Mouse (Mus musculus) lung, adult 2 months (tissue): ENCODE data around the gene Cyp8b1. TPM values are rescaled to one million over a fixed set of nuclear protein-coding genes. Genes with fewer than 3 reads are reported as not detected.

Source experiments
- DNase-seq: peaks from one replicate; pipeline ENCODE4 v3.0.0; 2022
- H3K4me1 ChIP-seq: fragments of 200-500 bp; 2 replicates; pipeline ENCODE4 v1.6.1; 2011; ENCODE audit warnings: low read length; ENCODE audit not compliant: control insufficient read depth, insufficient read depth
- H3K4me3 ChIP-seq: fragments of 200-500 bp; replicated peaks from 2 replicates; pipeline ENCODE3; 2011; ENCODE audit warnings: low read depth, mild to moderate bottlenecking, control low read depth, low read length; ENCODE audit errors: extremely low read depth
- CTCF ChIP-seq: fragments of 200-500 bp; IDR thresholded peaks from 2 replicates; pipeline ENCODE4 v1.5.1; 2011; ENCODE audit warnings: mild to moderate bottlenecking, low read length, control low read depth; ENCODE audit not compliant: insufficient read depth
- POLR2A ChIP-seq: fragments of 200-500 bp; IDR thresholded peaks from 2 replicates; pipeline ENCODE4 v1.6.1; 2011; ENCODE audit warnings: low read depth, mild to moderate bottlenecking, control low read depth, low read length, borderline replicate concordance; ENCODE audit errors: extremely low read depth
- WGBS: fragments of 180-500 bp; shearing (Covaris S2); methylation state at CpG from one replicate; pipeline ENCODE4 v1.1.7; 2018; 5-methylcytosine and 5-hydroxymethylcytosine counted together
- polyA plus RNA-seq: library from polyadenylated mRNA; depleted of rRNA; stranded (reverse); fragments of >200 nt; gene quantifications from 2 replicates; pipeline ENCODE4 v1.2.3, GENCODE M21; 2012

Gene Cyp8b1
- polyA plus RNA-seq, 1 experiment = 0.90 TPM

- WGBS = 42% methylated on average over 21 of the region's 21 CpGs
- H3K4me3 ChIP-seq = peak overlapping the region; percentile 17
These were observed 21.8 kb upstream of the Cyp8b1 start for GRCm38 (mm10) chr9:121937944-121938355.

GRCm38 (mm10) chr9:121937451-121937864 lies 21.4 kb upstream of the Cyp8b1 start:
- WGBS = 37% methylated on average over 6 of the region's 6 CpGs
- Histone ChIP-seq H3K4me3 (no peak overlapping the region), H3K4me1 (no peaks in the 10 kb centered on the region)
- no peak for DNase-seq
- no peak for TF ChIP-seq CTCF
- no peak for TF ChIP-seq POLR2A

More at GRCm38 (mm10) chr9:121937944-121938355, 21.8 kb upstream of the Cyp8b1 start:
- no peak for DNase-seq
- no peaks in the 10 kb centered on the region for H3K4me1 ChIP-seq
- TF ChIP-seq POLR2A = no peak
- TF ChIP-seq CTCF = no peak

DNA sequence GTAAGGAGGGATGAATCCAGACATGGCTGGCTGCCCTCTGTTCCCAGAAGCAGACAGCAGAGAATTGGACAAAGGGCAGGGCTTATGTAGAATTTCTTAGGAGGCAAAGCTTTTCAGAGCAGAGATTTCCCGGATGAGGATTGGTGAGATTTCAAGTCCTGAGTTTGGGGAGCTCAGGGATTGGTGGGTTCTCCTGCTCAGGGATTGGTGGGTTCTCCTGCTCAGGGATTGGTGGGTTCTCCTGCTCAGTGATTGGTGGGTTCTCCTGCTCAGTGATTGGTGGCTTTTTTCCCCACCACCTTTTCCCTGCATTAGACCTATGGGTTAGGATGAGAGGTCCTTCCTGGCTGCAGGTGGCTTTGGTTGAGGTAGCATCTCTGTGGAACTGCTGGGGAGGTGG lies 20.8 kb upstream of the Cyp8b1 start:
- no peak for DNase-seq
- Histone ChIP-seq H3K4me3 (no peak overlapping the region), H3K4me1 (no peaks in the 10 kb centered on the region)
- TF ChIP-seq POLR2A (no peak), CTCF (no peak)
- WGBS = 68% methylated on average over 1 of the region's 1 CpGs

GRCm38 (mm10) chr9:121934856-121935255 lies 18.8 kb upstream of the Cyp8b1 start:
- TF ChIP-seq CTCF = no peak
- TF ChIP-seq POLR2A = no peak
- Histone ChIP-seq H3K4me3 (no peak overlapping the region), H3K4me1 (no peaks in the 10 kb centered on the region)
- no peak for DNase-seq
- 76% methylated on average over 4 of the region's 4 CpGs for WGBS

GRCm38 (mm10) chr9:121928498-121928897 lies 12.4 kb upstream of the Cyp8b1 start:
- peak; percentile 50 for DNase-seq
- no peaks in the 10 kb centered on the region for H3K4me1 ChIP-seq
- 28% methylated on average over 2 of the region's 2 CpGs for WGBS
- TF ChIP-seq CTCF (peak; percentile 96), POLR2A (no peak)
- H3K4me3 ChIP-seq = no peak overlapping the region

DNA sequence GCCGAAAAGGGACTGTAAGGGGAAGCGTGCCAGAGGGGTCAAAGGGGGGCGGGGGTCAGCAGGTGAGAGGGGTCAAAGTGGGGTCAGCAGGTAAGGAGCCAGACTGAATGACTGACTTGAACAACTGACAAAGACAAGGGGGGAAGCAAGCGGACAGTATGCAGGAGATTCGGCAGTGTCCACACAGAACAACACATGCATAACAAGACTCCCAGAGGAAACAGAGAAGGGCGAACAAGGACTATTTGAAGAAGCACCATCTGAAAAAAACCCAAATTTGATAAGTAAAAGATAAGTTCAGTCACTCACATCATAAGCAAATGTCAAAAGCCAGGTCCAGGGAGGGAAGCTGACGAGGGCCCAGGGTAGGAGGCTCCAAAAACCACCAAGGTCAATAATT lies 11.6 kb upstream of the Cyp8b1 start:
- 81% methylated on average over 7 of the region's 7 CpGs for WGBS
- H3K4me3 ChIP-seq = no peak overlapping the region
- no peaks in the 10 kb centered on the region for H3K4me1 ChIP-seq
- TF ChIP-seq CTCF = no peak
- TF ChIP-seq POLR2A = no peak
- DNase-seq = no peak

DNA sequence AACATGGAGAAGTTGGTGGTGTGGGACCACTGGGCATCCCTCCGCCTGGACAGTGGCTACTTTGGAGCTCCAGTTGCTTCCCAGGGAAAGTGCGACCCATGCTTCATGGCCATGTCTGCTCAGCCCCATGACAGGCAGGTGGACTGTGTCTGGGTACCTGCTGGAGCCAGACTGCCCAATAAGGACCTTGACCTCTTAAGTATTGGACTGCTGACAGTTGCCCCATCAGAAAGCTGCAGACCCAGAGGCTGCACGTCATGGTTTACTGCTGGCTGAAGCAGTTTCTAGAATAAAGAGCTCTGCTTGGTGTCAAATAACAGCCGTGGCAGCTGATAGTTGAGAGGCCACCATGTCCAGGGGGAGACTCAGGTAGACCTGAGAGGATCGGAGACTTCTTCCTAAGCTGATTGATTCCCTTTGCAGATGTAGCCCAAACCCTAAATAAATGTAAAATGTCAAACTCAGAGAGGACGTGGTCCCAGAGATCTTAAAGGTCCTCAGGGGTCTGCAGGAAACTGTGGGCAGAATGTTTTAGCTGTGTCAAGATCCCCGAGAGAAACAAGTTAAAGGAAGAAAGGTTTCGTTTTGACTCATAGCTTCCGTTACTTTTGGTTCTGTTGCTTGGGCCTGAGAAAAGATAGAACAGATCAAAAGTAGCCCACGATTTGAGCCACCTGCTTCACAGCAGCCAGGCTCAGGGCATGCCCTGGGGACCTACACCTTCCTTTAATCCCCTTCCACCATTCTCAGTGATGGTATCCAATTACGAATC lies 10.7 kb upstream of the Cyp8b1 start:
- 50% methylated on average over 11 of the region's 11 CpGs for WGBS
- DNase-seq = no peak
- TF ChIP-seq CTCF = no peak
- no peak for TF ChIP-seq POLR2A
- Histone ChIP-seq H3K4me1 (no peaks in the 10 kb centered on the region), H3K4me3 (no peak overlapping the region)

- no peak overlapping the region for H3K4me3 ChIP-seq
- DNase-seq = no peak
- no peaks in the 10 kb centered on the region for H3K4me1 ChIP-seq
- WGBS = 49% methylated on average over 8 of the region's 8 CpGs
- TF ChIP-seq POLR2A (no peak), CTCF (no peak)
These were observed 9.9 kb upstream of the Cyp8b1 start for GRCm38 (mm10) chr9:121925959-121926358.

DNA sequence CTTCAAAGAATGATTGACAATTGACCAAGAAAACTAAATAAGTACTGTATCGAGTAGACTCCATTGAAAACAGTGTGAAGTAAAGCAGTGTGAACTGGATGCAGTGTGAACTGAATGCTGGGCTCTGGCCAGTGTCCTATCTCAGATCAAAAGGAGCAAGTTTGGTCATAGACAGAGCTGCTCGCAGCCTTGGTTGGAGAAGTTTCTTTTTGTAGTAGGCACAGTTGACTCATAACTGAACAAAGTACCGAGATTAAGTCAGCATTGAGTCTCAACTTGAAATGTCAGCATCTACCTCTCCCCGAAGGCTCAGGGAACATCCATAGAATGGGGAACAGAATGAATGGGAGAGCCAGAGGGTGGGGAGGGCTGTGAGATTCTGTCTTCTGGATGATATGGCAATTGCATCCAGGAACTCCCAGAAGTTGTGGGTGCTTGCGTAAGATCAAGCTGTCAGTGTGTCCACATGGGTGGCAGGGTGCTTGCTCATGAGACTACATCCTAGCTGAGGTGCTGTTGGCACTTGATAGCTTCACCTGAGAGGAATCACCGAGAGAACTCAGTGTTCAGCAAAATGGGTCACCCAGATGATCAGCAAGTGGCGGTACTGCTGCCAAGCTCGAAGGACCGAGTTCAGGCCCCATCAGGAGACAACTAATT lies 8.9 kb upstream of the Cyp8b1 start:
- TF ChIP-seq CTCF (no peak), POLR2A (no peak)
- Histone ChIP-seq H3K4me1 (no peaks in the 10 kb centered on the region), H3K4me3 (no peak overlapping the region)
- DNase-seq = no peak
- WGBS = 81% methylated on average over 9 of the region's 9 CpGs

DNA sequence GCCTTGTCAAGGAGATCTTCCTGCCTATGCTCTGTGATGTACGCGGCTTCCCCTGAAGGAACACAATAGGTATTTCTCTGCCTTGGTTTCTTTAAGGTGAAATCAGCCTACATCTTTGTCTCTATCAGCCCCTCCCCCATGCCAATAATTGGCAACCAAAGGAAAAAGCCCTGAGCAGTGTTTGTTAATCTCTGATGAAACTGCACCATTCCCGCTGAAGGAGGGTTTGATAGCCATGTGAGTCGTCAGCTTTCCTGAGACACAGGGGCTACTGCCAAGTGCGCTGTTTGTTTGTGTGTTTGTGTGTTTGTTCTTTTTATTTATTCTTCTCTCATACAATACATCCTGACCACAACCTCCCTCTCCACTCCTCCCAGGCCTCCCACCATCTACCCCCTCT lies 7.8 kb upstream of the Cyp8b1 start:
- 78% methylated on average over 5 of the region's 5 CpGs for WGBS
- H3K4me3 ChIP-seq = no peak overlapping the region
- DNase-seq = no peak
- no peaks in the 10 kb centered on the region for H3K4me1 ChIP-seq
- no peak for TF ChIP-seq CTCF
- no peak for TF ChIP-seq POLR2A
